Mouse (Mus musculus) neural tube, embryonic 15.5 days (tissue): ENCODE results near the gene Ap2b1. TPM values are rescaled to one million over a fixed set of nuclear protein-coding genes. Genes with fewer than 3 reads are reported as not detected.
"Not testable (repeated sequence)": the region's sequence is repeated elsewhere in the genome, so short reads cannot be mapped to it uniquely, and the experiment has no call there.

Experiments used
- ATAC-seq: fragments of 200-750 bp; cut with Nextera tagmentation; 2 replicates; pipeline ENCODE4 v1.8.0; 2017; ENCODE audit warnings: mild to moderate bottlenecking, moderate TSS enrichment, moderate library complexity; ENCODE audit not compliant: low FRiP score
- H3K27ac ChIP-seq: fragments of 300-500 bp; sonication (generic); replicated peaks from 2 replicates; pipeline ENCODE4 v1.5.1; 2015; ENCODE audit warnings: mild to moderate bottlenecking, inconsistent platforms
- H3K27me3 ChIP-seq: fragments of 300-500 bp; sonication (generic); replicated peaks from 2 replicates; pipeline ENCODE4 v1.6.1; 2015; ENCODE audit warnings: inconsistent platforms
- H3K36me3 ChIP-seq: fragments of 300-500 bp; sonication (generic); 2 replicates; pipeline ENCODE4 v1.6.1; 2015; ENCODE audit warnings: inconsistent platforms
- H3K4me1 ChIP-seq: fragments of 300-500 bp; sonication (generic); 2 replicates; pipeline ENCODE4 v1.6.1; 2015; ENCODE audit warnings: inconsistent platforms
- H3K4me2 ChIP-seq: fragments of 300-500 bp; sonication (generic); 2 replicates; pipeline ENCODE4 v1.6.1; 2015; ENCODE audit warnings: inconsistent platforms, mild to moderate bottlenecking, moderate library complexity
- H3K4me3 ChIP-seq: fragments of 300-500 bp; sonication (generic); replicated peaks from 2 replicates; pipeline ENCODE4 v1.5.1; 2015; ENCODE audit warnings: mild to moderate bottlenecking, inconsistent platforms
- H3K9ac ChIP-seq: fragments of 300-500 bp; sonication (generic); replicated peaks from 2 replicates; pipeline ENCODE4 v1.6.1; 2015; ENCODE audit warnings: mild to moderate bottlenecking, inconsistent platforms
- H3K9me3 ChIP-seq: fragments of 300-500 bp; sonication (generic); replicated peaks from 2 replicates; pipeline ENCODE4 v1.6.1; 2016; ENCODE audit warnings: inconsistent platforms
- WGBS: fragments of 180-500 bp; shearing (Covaris S2); methylation state at CpG from one replicate; pipeline ENCODE4 v1.1.7; 2015; ENCODE audit warnings: mixed read lengths; 5-methylcytosine and 5-hydroxymethylcytosine counted together
- polyA plus RNA-seq: library from polyadenylated mRNA; unstranded; fragments of >200 nt; fragmentation: Nextera tagmentation; extraction: Ambion mirVana; gene quantifications from 2 replicates; pipeline ENCODE4 v1.2.1, GENCODE M21; 2015

Gene Ap2b1
- polyA plus RNA-seq, 1 experiment from 2014 or later: 101 TPM

GRCm38 (mm10) chr11:83302526-83303251 lies 3.9 kb downstream of the Ap2b1 start, which contains the start of gene Pex12:
Gene Pex12, minus strand, starts transcription at chr11:83302586.
- Histone ChIP-seq H3K4me1 (peaks cover 51% of the 10 kb centered on the region), H3K4me3 (peak within 1 kb of the TSS; percentile 63)

GRCm38 (mm10) chr11:83303751-83304150 lies 4.9 kb downstream of the Ap2b1 start:
- H3K4me1 ChIP-seq: peaks cover 45% of the 10 kb centered on the region
- H3K4me2 ChIP-seq: peak overlapping the region; percentile 74
- no peak for ATAC-seq
- peaks cover 4% of the 10 kb centered on the region; the same call in 1 of the 2 replicates for H3K36me3 ChIP-seq
- no peak overlapping the region for H3K27ac ChIP-seq
- H3K9ac ChIP-seq: peak overlapping the region; percentile 91; the same call in 1 of the 2 replicates
- no peaks in the 10 kb centered on the region for H3K9me3 ChIP-seq
- no peaks in the 10 kb centered on the region for H3K27me3 ChIP-seq
- WGBS: 53% methylated on average over 5 of the region's 5 CpGs
- H3K4me3 ChIP-seq: peak overlapping the region; percentile 63

More at GRCm38 (mm10) chr11:83302526-83303251, 3.9 kb downstream of the Ap2b1 start, which contains the start of gene Pex12:
- peak; percentile 79 for ATAC-seq
- Histone ChIP-seq H3K9me3 (no peaks in the 10 kb centered on the region), H3K9ac (peak within 1 kb of the TSS; percentile 91), H3K4me2 (peak within 1 kb of the TSS; percentile 74), H3K36me3 (no peaks in the 10 kb centered on the region), H3K27ac (peak within 1 kb of the TSS; percentile 98), H3K27me3 (no peaks in the 10 kb centered on the region)
- under 1% methylated on average over 51 of the region's 51 CpGs for WGBS

GRCm38 (mm10) chr11:83304485-83304884 lies 5.7 kb downstream of the Ap2b1 start:
- Histone ChIP-seq H3K9me3 (no peaks in the 10 kb centered on the region), H3K4me1 (peaks cover 45% of the 10 kb centered on the region), H3K36me3 (peaks cover 4% of the 10 kb centered on the region; the same call in 1 of the 2 replicates), H3K9ac (0 out of 2 replicates have a peak overlapping the region, but pooled peaks have one; percentile 8), H3K27ac (no peak overlapping the region), H3K27me3 (no peaks in the 10 kb centered on the region), H3K4me3 (no peak overlapping the region), H3K4me2 (peak overlapping the region; percentile 74)
- 89% methylated on average over 2 of the region's 2 CpGs for WGBS
- no peak for ATAC-seq

GRCm38 (mm10) chr11:83306700-83307253 lies 8.0 kb downstream of the Ap2b1 start:
- no peaks in the 10 kb centered on the region for H3K27me3 ChIP-seq

GRCm38 (mm10) chr11:83312471-83312870 lies 13.6 kb downstream of the Ap2b1 start:
- Histone ChIP-seq H3K4me3 (no peak overlapping the region), H3K36me3 (peaks cover 34% of the 10 kb centered on the region), H3K27ac (no peak overlapping the region), H3K4me2 (no peak overlapping the region), H3K27me3 (no peaks in the 10 kb centered on the region), H3K4me1 (0 out of 2 replicates have a peak, but pooled peaks cover 2% of the 10 kb centered on the region), H3K9ac (no peak overlapping the region), H3K9me3 (no peaks in the 10 kb centered on the region)
- 73% methylated on average over 5 of the region's 5 CpGs for WGBS
- no peak for ATAC-seq

More at GRCm38 (mm10) chr11:83306700-83307253, 8.0 kb downstream of the Ap2b1 start:
- no peak overlapping the region for H3K4me2 ChIP-seq
- H3K9me3 ChIP-seq: no peaks in the 10 kb centered on the region
- peaks cover 12% of the 10 kb centered on the region for H3K36me3 ChIP-seq
- H3K27ac ChIP-seq: no peak overlapping the region
- H3K4me1 ChIP-seq: peaks cover 39% of the 10 kb centered on the region
- ATAC-seq: no peak
- H3K9ac ChIP-seq: no peak overlapping the region
- 85% methylated on average over 4 of the region's 4 CpGs for WGBS
- no peak overlapping the region for H3K4me3 ChIP-seq

GRCm38 (mm10) chr11:83319048-83319447 lies 20.2 kb downstream of the Ap2b1 start:
- Histone ChIP-seq H3K4me3 (no peak overlapping the region), H3K36me3 (peaks cover 69% of the 10 kb centered on the region), H3K27me3 (no peaks in the 10 kb centered on the region), H3K9ac (no peak overlapping the region), H3K4me1 (no peaks in the 10 kb centered on the region), H3K4me2 (no peak overlapping the region), H3K27ac (no peak overlapping the region), H3K9me3 (no peaks in the 10 kb centered on the region)
- no peak for ATAC-seq
- WGBS: 94% methylated on average over 4 of the region's 4 CpGs

- H3K27me3 ChIP-seq, H3K4me3 ChIP-seq, ATAC-seq, H3K27ac ChIP-seq, H3K4me2 ChIP-seq, H3K9me3 ChIP-seq, H3K4me1 ChIP-seq, H3K9ac ChIP-seq: not testable (repeated sequence)
- 93% methylated on average over 3 of the region's 3 CpGs for WGBS
- H3K36me3 ChIP-seq: peaks cover 70% of the 10 kb centered on the region
These were observed 27.9 kb downstream of the Ap2b1 start for GRCm38 (mm10) chr11:83326692-83327091.

- H3K27me3 ChIP-seq: no peaks in the 10 kb centered on the region
- no peak overlapping the region for H3K9ac ChIP-seq
- no peak for ATAC-seq
- no peaks in the 10 kb centered on the region for H3K4me1 ChIP-seq
- no peak overlapping the region for H3K27ac ChIP-seq
- H3K4me2 ChIP-seq: no peak overlapping the region
- peaks cover 63% of the 10 kb centered on the region for H3K36me3 ChIP-seq
- 58% methylated on average over 3 of the region's 3 CpGs for WGBS
- H3K4me3 ChIP-seq: no peak overlapping the region
- H3K9me3 ChIP-seq: no peaks in the 10 kb centered on the region
These were observed 28.6 kb downstream of the Ap2b1 start for GRCm38 (mm10) chr11:83327427-83327826.

GRCm38 (mm10) chr11:83335826-83336225 lies 37.0 kb downstream of the Ap2b1 start:
- Histone ChIP-seq H3K4me2 (no peak overlapping the region), H3K9ac (no peak overlapping the region), H3K4me1 (no peaks in the 10 kb centered on the region), H3K27ac (no peak overlapping the region), H3K9me3 (no peaks in the 10 kb centered on the region), H3K4me3 (no peak overlapping the region), H3K27me3 (no peaks in the 10 kb centered on the region), H3K36me3 (peaks cover 62% of the 10 kb centered on the region)
- ATAC-seq: no peak
- 92% methylated on average over 7 of the region's 7 CpGs for WGBS

- 21% methylated on average over 2 of the region's 2 CpGs for WGBS
- no peak overlapping the region for H3K4me3 ChIP-seq
- H3K9me3 ChIP-seq: no peaks in the 10 kb centered on the region
- H3K27ac ChIP-seq: no peak overlapping the region
- no peaks in the 10 kb centered on the region for H3K4me1 ChIP-seq
- no peak for ATAC-seq
- H3K4me2 ChIP-seq: no peak overlapping the region
- H3K36me3 ChIP-seq: peaks cover 80% of the 10 kb centered on the region
- no peaks in the 10 kb centered on the region for H3K27me3 ChIP-seq
- no peak overlapping the region for H3K9ac ChIP-seq
These were observed 40.9 kb downstream of the Ap2b1 start for GRCm38 (mm10) chr11:83339705-83340104.

GRCm38 (mm10) chr11:83341716-83342245 lies 43.0 kb downstream of the Ap2b1 start:
- H3K9ac ChIP-seq: no peak overlapping the region
- no peak for ATAC-seq
- no peaks in the 10 kb centered on the region for H3K27me3 ChIP-seq
- H3K27ac ChIP-seq: no peak overlapping the region
- no peaks in the 10 kb centered on the region for H3K4me1 ChIP-seq
- no peak overlapping the region for H3K4me3 ChIP-seq
- 89% methylated on average over 3 of the region's 3 CpGs for WGBS
- H3K4me2 ChIP-seq: no peak overlapping the region
- no peaks in the 10 kb centered on the region for H3K9me3 ChIP-seq
- H3K36me3 ChIP-seq: peaks cover 75% of the 10 kb centered on the region

GRCm38 (mm10) chr11:83355428-83355827 lies 56.6 kb downstream of the Ap2b1 start:
- no peak overlapping the region for H3K27ac ChIP-seq
- ATAC-seq: no peak
- H3K9ac ChIP-seq: no peak overlapping the region
- H3K9me3 ChIP-seq: no peaks in the 10 kb centered on the region
- 55% methylated on average over 5 of the region's 5 CpGs for WGBS
- no peaks in the 10 kb centered on the region for H3K27me3 ChIP-seq
- H3K4me3 ChIP-seq: no peak overlapping the region
- no peaks in the 10 kb centered on the region for H3K4me1 ChIP-seq
- peaks cover 33% of the 10 kb centered on the region for H3K36me3 ChIP-seq
- H3K4me2 ChIP-seq: no peak overlapping the region
